Mouse (Mus musculus) frontal cortex, postnatal 36 days (tissue): ENCODE results near the gene Pdcd4.
"Not testable (repeated sequence)": the region's sequence is repeated elsewhere in the genome, so short reads cannot be mapped to it uniquely, and the experiment has no call there.

Experiments
- DNase-seq, 2 experiments: peaks; one replicate each; pipeline ENCODE4 v3.0.0; 2022; ENCODE audit warnings: low spot score in 2 of 2

Pdcd4 gene

DNA sequence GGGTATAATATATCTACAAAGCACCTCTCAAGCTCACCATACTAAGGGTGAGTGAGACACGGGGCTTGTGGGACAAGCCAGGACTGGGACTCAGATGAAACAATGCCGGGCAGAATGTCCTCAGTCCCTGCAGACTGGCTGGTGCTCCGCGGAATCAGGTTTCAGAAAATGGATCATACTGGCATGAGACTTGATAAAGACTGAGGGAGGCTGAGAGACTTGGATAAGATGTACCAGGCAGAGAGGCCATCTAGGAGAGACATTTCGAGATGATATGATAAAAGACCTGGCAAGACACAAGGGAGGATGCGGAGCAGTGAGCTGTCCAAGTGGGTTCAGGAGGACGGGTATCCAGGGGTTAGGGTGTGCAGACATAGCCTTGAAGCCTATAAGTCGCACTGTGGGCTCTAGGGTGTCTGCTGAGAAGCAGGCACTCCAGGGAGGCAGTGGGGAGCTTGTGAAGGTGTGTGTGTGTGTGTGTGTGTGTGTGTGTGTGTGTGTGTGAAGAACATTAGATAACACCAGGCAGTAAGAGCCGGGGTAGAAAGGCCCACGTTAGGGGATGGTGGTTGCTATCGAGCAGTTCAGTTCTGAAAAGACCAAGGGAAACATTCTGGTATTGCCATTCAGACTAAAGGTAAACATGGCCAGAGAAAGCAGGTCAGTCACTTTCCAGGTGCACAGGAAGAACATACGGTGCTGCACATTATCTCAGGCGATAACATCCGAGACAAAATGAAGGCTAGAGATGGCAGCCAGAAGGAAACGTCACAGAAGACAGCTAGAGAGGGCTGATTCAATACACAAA lies 10.1 kb downstream of the Pdcd4 start:
- DNase-seq: no peak

- DNase-seq: peak; percentile 94
Observed at GRCm38 (mm10) chr19:53902739-53903487, 10.9 kb downstream of the Pdcd4 start.

- peak; percentile 55 to 58 for DNase-seq
Observed at GRCm38 (mm10) chr19:53903507-53904321, 11.7 kb downstream of the Pdcd4 start.

GRCm38 (mm10) chr19:53904833-53905480 lies 12.9 kb downstream of the Pdcd4 start:
- DNase-seq: no peak

- DNase-seq: no peak
Observed at GRCm38 (mm10) chr19:53906033-53906702, 14.1 kb downstream of the Pdcd4 start.

GRCm38 (mm10) chr19:53906703-53907070 lies 14.7 kb downstream of the Pdcd4 start:
- DNase-seq: not testable (repeated sequence)

GRCm38 (mm10) chr19:53914950-53915349 lies 22.9 kb downstream of the Pdcd4 start:
- DNase-seq: no peak

DNA sequence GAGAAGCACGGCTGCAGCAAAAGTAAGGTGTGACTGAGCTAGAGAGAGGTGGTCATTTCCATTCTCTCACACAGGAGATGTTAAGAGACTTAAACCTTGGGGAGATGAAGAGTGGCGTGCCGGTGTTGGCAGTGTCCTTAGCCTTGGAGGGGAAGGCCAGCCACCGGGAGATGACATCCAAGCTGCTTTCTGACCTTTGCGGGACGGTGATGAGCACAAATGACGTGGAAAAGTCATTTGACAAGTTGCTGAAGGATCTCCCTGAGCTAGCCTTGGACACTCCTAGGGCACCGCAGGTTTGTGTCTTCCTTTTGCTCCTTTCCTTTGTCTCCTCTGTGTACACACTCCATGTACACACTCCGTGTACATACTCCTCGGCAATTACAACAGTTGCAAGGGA lies 27.5 kb downstream of the Pdcd4 start:
- no peak for DNase-seq

DNA sequence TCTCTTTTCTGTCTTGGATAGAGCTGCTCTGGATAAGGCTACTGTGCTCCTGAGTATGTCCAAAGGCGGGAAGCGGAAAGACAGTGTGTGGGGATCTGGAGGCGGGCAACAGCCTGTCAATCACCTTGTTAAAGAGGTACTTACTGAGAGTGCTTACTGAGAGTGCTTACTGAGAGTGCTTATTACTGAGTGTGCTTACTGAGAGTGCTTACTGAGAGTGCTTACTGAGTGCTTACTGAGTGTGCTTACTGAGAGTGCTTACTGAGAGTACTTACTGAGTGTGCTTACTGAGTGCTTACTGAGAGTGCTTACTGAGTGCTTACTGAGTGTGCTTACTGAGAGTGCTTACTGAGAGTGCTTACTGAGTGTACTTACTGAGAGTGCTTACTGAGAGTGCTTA lies 30.0 kb downstream of the Pdcd4 start:
- DNase-seq: not testable (repeated sequence)

GRCm38 (mm10) chr19:53925338-53925751 lies 33.3 kb downstream of the Pdcd4 start:
- DNase-seq: no peak

GRCm38 (mm10) chr19:53926705-53927104 lies 34.7 kb downstream of the Pdcd4 start:
- DNase-seq: no peak

- DNase-seq: no peak
Observed at GRCm38 (mm10) chr19:53929218-53929617, 37.2 kb downstream of the Pdcd4 start.

DNA sequence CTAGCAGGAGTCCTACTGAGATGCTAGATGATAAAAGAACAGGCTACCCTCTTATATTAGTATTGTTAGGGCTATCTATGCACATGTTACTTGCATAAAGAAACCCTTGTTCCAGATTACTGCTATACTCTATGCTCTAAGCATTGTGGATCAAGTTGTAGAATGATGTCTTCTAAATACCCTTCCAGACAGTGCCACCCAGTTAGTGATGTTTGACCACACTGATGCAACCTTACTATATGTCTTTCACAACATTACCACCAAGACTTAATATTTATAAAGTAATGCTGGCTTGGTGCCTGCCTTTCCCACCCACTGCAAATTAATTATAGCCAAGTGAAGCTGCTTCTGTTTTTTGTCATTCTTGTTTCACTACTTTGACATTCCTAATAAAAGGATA lies 41.0 kb downstream of the Pdcd4 start:
- no peak for DNase-seq

DNA sequence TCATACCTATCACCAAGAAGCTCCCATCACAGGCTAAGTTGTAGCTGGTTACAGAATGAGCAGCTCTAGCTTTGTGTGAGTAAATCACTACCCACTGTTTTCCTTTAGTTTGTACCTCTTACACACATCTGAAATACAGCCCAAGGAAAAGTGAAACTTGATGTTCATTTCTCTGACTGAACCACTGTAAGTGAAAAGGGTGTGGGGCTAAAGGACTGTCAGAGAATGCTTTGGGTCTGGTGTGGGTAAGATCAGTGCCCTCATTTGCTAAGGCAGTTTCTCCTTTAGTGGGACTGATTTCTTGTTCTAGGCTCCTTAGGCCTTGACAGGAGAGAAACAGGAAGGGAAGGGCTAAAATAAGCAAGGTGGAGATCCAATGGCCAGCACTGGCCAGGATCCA lies 42.0 kb downstream of the Pdcd4 start:
- DNase-seq: no peak

DNA sequence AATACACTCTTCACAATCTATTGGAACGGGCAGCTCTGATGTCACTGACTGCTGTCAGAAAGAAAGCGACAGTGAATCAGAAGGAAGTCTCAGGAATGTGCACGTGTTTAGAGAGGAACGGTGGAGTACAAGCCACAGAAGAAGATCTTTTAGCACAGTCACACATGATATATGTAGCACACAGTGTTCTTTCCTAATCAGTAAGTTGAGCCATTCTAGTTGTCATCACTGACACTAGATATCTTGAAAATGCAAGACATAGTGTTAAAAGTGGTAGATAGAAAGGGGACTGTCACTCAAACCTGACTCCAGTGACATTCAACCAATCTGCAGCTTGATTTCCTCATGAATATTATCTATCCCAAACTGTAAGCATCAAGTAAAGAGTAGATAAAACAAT lies 47.4 kb downstream of the Pdcd4 start:
- no peak for DNase-seq

DNA sequence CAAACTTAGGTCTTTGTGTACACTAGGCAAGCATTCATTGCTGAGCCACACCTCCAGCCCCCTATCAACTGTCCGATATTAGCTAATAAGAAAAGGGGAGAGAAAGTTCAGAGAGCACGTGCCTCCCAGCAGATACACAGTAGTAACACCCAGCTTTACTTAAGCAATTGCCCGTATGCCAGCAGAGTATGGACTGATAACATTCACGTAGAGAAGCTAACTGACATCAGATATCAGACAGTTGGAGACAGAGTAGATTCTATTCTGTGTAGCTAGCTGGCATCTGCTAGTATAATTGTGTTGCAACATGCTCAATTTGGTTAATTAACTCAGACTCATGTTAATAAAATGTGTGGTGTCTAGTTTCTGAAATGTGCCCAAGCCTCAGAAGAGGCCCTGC lies 49.1 kb downstream of the Pdcd4 start:
- no peak for DNase-seq

DNA sequence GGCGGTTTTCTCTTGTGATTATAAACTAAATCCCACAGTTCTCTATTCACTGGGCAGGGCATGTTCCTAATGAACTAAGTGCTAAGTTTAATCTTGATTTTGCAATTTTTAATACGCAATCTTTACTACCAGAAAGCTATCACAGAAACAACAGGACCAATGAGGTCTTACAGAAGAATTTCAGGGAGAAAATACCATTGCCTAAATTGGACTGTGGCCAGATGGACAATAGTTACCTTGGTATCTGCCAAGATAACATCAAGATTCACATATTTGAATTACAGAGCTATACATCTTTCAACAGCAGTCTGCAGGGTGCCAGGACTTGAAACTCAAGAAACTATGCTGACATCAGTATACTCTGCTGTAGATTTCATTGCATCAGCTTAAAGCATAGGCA lies 50.3 kb downstream of the Pdcd4 start:
- no peak for DNase-seq

DNA sequence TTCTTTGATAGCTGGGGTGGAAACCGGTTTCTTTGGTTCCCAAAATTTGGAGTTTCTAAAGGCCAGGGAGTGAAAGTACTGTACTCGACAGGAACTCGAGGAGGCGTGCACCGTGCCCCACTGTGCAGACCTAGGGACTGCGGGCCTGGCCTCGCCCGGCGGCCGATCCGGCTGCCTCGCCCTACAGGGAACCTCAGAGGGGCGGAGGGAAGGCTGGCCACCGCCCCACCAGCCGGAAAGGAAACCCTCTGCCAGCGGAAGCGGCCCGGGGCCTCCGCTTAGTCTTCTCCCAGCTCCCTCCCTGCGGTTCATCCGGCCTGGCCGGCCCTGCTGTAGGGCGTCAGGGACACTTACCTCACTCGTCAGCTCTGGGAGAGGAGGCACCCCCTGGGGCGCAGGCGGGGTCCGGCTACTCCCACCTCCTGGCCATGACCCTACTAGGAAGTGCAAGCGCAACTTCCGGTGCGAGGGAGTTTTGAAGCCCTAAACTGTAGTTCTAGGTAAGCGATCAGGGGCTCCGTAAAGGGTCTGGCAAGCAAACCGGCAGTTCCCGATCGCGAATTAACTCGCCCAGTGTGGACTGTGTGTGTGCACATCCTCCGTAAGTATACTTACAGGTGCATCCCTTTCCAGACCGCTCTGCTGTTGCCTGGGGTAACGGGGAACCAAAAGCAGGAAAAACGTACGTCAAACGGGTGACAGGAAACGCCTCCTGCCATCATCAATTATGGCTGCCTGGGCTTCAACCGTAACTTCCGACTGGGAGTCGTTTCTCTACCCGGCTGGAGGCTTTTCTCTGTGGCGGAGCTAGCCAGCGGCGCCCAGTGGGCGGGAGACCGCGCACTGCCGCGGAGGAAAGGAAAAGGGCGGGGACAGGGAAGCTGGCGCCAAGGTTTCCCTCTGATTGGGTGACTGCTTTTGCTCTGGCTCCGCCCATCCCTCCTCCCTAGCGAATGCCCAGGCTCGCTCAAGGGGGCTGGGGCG lies 52.1 kb downstream of the Pdcd4 start, which contains the start of the genes Shoc2 and Bbip1:
Shoc2 (plus strand) TSS at position 505 of the 984 bp plus-strand sequence.
Bbip1 (minus strand) TSS at position 826 of the 984 bp plus-strand sequence.
- peak; percentile 97 to 99 for DNase-seq

DNA sequence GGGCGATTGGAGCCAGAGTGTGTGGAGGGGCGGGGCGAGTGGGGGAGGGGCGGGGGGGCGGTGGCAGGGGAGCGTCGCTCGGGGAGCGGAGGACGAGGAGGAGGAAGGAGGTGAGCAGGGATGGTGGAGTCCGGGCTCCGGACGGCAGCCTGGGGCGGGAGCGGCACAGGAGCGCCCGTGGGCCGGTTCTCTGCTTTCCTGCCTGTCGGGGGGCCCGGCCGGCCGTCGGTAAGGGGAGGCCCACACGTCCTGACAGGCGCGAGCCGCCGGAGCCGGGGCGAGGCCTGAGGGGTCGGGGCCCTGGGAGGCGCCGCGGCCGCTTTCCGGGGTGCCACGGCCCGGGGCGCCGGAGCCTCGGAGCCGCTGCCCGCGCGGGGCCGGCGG lies 52.7 kb downstream of the Pdcd4 start:
- DNase-seq: no peak
